In genomic region chr10:60562946-60563345, GRCm38 (mm10) we compare ENCODE assay signal across 19 mouse cellular contexts.
A peak's percentile ranks its signal among the peaks of the same experiment; 100 is the strongest.
DNase-seq lines count a peak whose midpoint lies in the region; ATAC-seq lines count a peak whose summit lies in the region.
"Had no signal": no experiment of that assay in that cellular context is flagged by ENCODE, and none has a peak within 500 bp of the region (broad histone marks: within the 10 kb centered on the region; RNA-seq: fewer than 3 reads in every experiment).

No protein-coding gene starts in this region.

- no peaks in the 10 kb centered on the region for H3K9me3 ChIP-seq in forebrain, embryonic 10.5 days
- no peaks in the 10 kb centered on the region for H3K9me3 ChIP-seq in forebrain, embryonic 14.5 days (replicated peaks; ENCODE audit: control insufficient read depth, low read length)
- no peaks in the 10 kb centered on the region for H3K9me3 ChIP-seq in hindbrain, embryonic 11.5 days (ENCODE audit: control insufficient read depth, low read length)
- no peaks in the 10 kb centered on the region for H3K9me3 ChIP-seq in hindbrain, embryonic 16.5 days (ENCODE audit: control insufficient read depth, low read length)
- no peaks in the 10 kb centered on the region for H3K9me3 ChIP-seq in embryonic facial prominence, embryonic 13.5 days
- H3K9me3 ChIP-seq: heart, embryonic 15.5 days; hindbrain, embryonic 15.5 days had no signal

- peak overlapping the region; percentile 69; the same call in 1 of the 2 replicates for H3K27ac ChIP-seq in forebrain, embryonic 10.5 days
- no peak overlapping the region for H3K27ac ChIP-seq in forebrain, embryonic 14.5 days (ENCODE audit: low read depth, low read length)
- H3K27ac ChIP-seq in hindbrain, embryonic 11.5 days (ENCODE audit: low read depth, low read length), result no peak overlapping the region
- H3K27ac ChIP-seq in hindbrain, embryonic 16.5 days (ENCODE audit: low read depth, low read length), result no peak overlapping the region
- H3K27ac ChIP-seq in embryonic facial prominence, embryonic 13.5 days, result no peak overlapping the region
- H3K27ac ChIP-seq: heart, embryonic 15.5 days; hindbrain, embryonic 15.5 days had no signal

- no peak; the same call in 1 of the 2 replicates for ATAC-seq in forebrain, embryonic 14.5 days
- 0 out of 2 replicates have a peak, but pooled peaks have one; percentile 40 for ATAC-seq in hindbrain, embryonic 11.5 days (ENCODE audit: low FRiP score)
- no peak for ATAC-seq in hindbrain, embryonic 16.5 days
- no peak for ATAC-seq in embryonic facial prominence, embryonic 13.5 days (ENCODE audit: insufficient number of reproducible peaks, insufficient read depth, low FRiP score, low TSS enrichment, low read depth)
- ATAC-seq: midbrain, embryonic 16.5 days had no signal

- 24% methylated on average over 7 of the region's 7 CpGs for WGBS in forebrain, embryonic 10.5 days
- WGBS in forebrain, embryonic 14.5 days, result 19% methylated on average over 7 of the region's 7 CpGs
- WGBS in hindbrain, embryonic 11.5 days, result 19% methylated on average over 7 of the region's 7 CpGs
- WGBS in hindbrain, embryonic 16.5 days, result 30% methylated on average over 7 of the region's 7 CpGs
- WGBS in embryonic facial prominence, embryonic 13.5 days, result 15% methylated on average over 7 of the region's 7 CpGs

- H3K4me2 ChIP-seq in forebrain, embryonic 14.5 days (ENCODE audit: low read length), result no peak overlapping the region
- no peak overlapping the region for H3K4me2 ChIP-seq in hindbrain, embryonic 11.5 days (replicated peaks; ENCODE audit: low read depth, low read length)
- H3K4me2 ChIP-seq in hindbrain, embryonic 16.5 days (ENCODE audit: low read length), result no peak overlapping the region
- H3K4me2 ChIP-seq in embryonic facial prominence, embryonic 13.5 days, result 0 out of 2 replicates have a peak overlapping the region, but pooled peaks have one; percentile 5
- H3K4me2 ChIP-seq: heart, embryonic 15.5 days; hindbrain, embryonic 15.5 days had no signal

- peaks cover 50% of the 10 kb centered on the region for H3K27me3 ChIP-seq in forebrain, embryonic 10.5 days (ENCODE audit: poor library complexity, severe bottlenecking)
- H3K27me3 ChIP-seq in forebrain, embryonic 14.5 days (replicated peaks; ENCODE audit: control insufficient read depth, insufficient read depth, low read length), result no peaks in the 10 kb centered on the region
- H3K27me3 ChIP-seq in hindbrain, embryonic 11.5 days (ENCODE audit: control insufficient read depth, insufficient read depth, low read length), result no peaks in the 10 kb centered on the region
- H3K27me3 ChIP-seq in hindbrain, embryonic 16.5 days (replicated peaks; ENCODE audit: control insufficient read depth, insufficient read depth, low read length), result peaks cover 6% of the 10 kb centered on the region; the same call in 1 of the 2 replicates
- peaks cover 2% of the 10 kb centered on the region; the same call in 1 of the 2 replicates for H3K27me3 ChIP-seq in embryonic facial prominence, embryonic 13.5 days

- H3K4me3 ChIP-seq in forebrain, embryonic 10.5 days, result 0 out of 2 replicates have a peak overlapping the region, but pooled peaks have one; percentile 19
- no peak overlapping the region for H3K4me3 ChIP-seq in forebrain, embryonic 14.5 days (ENCODE audit: low read depth, low read length)
- H3K4me3 ChIP-seq in hindbrain, embryonic 11.5 days (ENCODE audit: low read depth, low read length), result no peak overlapping the region
- no peak overlapping the region for H3K4me3 ChIP-seq in hindbrain, embryonic 16.5 days (ENCODE audit: low read length)
- no peak overlapping the region for H3K4me3 ChIP-seq in embryonic facial prominence, embryonic 13.5 days
- H3K4me3 ChIP-seq: erythroblast, embryonic 14.5 days; heart, embryonic 15.5 days; hindbrain, embryonic 15.5 days had no signal

- H3K36me3 ChIP-seq in forebrain, embryonic 10.5 days (replicated peaks), result no peaks in the 10 kb centered on the region
- no peaks in the 10 kb centered on the region for H3K36me3 ChIP-seq in forebrain, embryonic 14.5 days (ENCODE audit: control insufficient read depth, insufficient read depth, low read length)
- H3K36me3 ChIP-seq in hindbrain, embryonic 11.5 days (ENCODE audit: control insufficient read depth, insufficient read depth, low read length), result no peaks in the 10 kb centered on the region
- H3K36me3 ChIP-seq in hindbrain, embryonic 16.5 days (ENCODE audit: control insufficient read depth, insufficient read depth, low read length), result no peaks in the 10 kb centered on the region
- H3K36me3 ChIP-seq in embryonic facial prominence, embryonic 13.5 days, result no peaks in the 10 kb centered on the region
- H3K36me3 ChIP-seq: heart, embryonic 15.5 days; hindbrain, embryonic 15.5 days had no signal

- peaks cover 43% of the 10 kb centered on the region for H3K4me1 ChIP-seq in forebrain, embryonic 10.5 days
- no peaks in the 10 kb centered on the region for H3K4me1 ChIP-seq in forebrain, embryonic 14.5 days (ENCODE audit: control insufficient read depth, insufficient read depth, low read length)
- peaks cover 6% of the 10 kb centered on the region for H3K4me1 ChIP-seq in hindbrain, embryonic 11.5 days (replicated peaks; ENCODE audit: control insufficient read depth, insufficient read depth, low read length)
- H3K4me1 ChIP-seq in hindbrain, embryonic 16.5 days (ENCODE audit: control insufficient read depth, insufficient read depth, low read depth, low read length), result peaks cover 13% of the 10 kb centered on the region
- H3K4me1 ChIP-seq in embryonic facial prominence, embryonic 13.5 days, result peaks cover 22% of the 10 kb centered on the region

- H3K9ac ChIP-seq in forebrain, embryonic 14.5 days (ENCODE audit: low read length), result no peak overlapping the region
- no peak overlapping the region for H3K9ac ChIP-seq in hindbrain, embryonic 11.5 days (ENCODE audit: low read depth, low read length)
- H3K9ac ChIP-seq in hindbrain, embryonic 16.5 days (ENCODE audit: low read depth, low read length), result no peak overlapping the region
- H3K9ac ChIP-seq in embryonic facial prominence, embryonic 13.5 days, result peak overlapping the region; percentile 47; the same call in 1 of the 2 replicates
- H3K9ac ChIP-seq: heart, embryonic 15.5 days; hindbrain, embryonic 15.5 days had no signal

- peak; percentile 38 for DNase-seq in forebrain, embryonic 10.5 days (ENCODE audit: extremely low spot score, low spot score)
- no peak for DNase-seq in forebrain, embryonic 14.5 days (ENCODE audit: low spot score)
- DNase-seq in hindbrain, embryonic 11.5 days (ENCODE audit: low spot score), result peak; percentile 12
- peak; percentile 63 for DNase-seq in 3134 (ENCODE audit: extremely low read depth, insufficient read length, low spot score)
- no peak for DNase-seq in gastrocnemius, postnatal 10 days
- DNase-seq in yolk sac, embryonic 10.5 days (ENCODE audit: low spot score), result no peak
- DNase-seq: cerebellum, adult 11 months; cerebellum, postnatal 25 days; kidney, adult 9 months; kidney, postnatal 4 days; lung, postnatal 36 days; right cerebral cortex, postnatal 25 days; thymus, adult 18-20 months had no signal

Comparison
In these comparisons a context has a peak if more than half of its experiments do, and no peak if none do; other contexts are left out.
1. DNase-seq: peak in forebrain, embryonic 10.5 days (single experiment), hindbrain, embryonic 11.5 days (single experiment) and 3134 (single experiment); none in forebrain, embryonic 14.5 days (single experiment), gastrocnemius, postnatal 10 days (single experiment) and yolk sac, embryonic 10.5 days (single experiment).